Mouse (Mus musculus) MEL (cell line): ENCODE results near the gene Frmd4b. TPM values are rescaled to one million over a fixed set of nuclear protein-coding genes. Genes with fewer than 3 reads are reported as not detected.

Experiments
- DNase-seq: peaks from one replicate; pipeline ENCODE4 v3.0.0; 2011; ENCODE audit warnings: low read depth, low spot score
- H3K27ac ChIP-seq: 2 replicates; pipeline ENCODE4 v1.5.1; 2012; ENCODE audit warnings: low read depth, mild to moderate bottlenecking, control low read depth, low read length, moderate library complexity; ENCODE audit not compliant: control insufficient read depth
- H3K27me3 ChIP-seq, 2 experiments: fragments of 150-350 bp in 1 of 2; sonication (generic) in 1 of 2; 2 replicates each; pipeline ENCODE4 v1.6.1; 2012; ENCODE audit warnings: low read length in 2 of 2, mild to moderate bottlenecking in 2 of 2, improper control_type of control experiment in 1 of 2, moderate library complexity in 1 of 2; ENCODE audit not compliant: insufficient read depth in 2 of 2, control insufficient read depth in 1 of 2
- H3K36me3 ChIP-seq, 2 experiments: 2 replicates each; pipeline ENCODE4 v1.6.1; 2012 to 2014; ENCODE audit warnings: low read length in 2 of 2, improper control_type of control experiment in 1 of 2, inconsistent platforms in 1 of 2, mild to moderate bottlenecking in 1 of 2; ENCODE audit not compliant: insufficient read depth in 2 of 2, control insufficient read depth in 1 of 2
- H3K4me1 ChIP-seq, 2 experiments: fragments of 150-350 bp in 1 of 2; sonication (generic) in 1 of 2; 2 replicates each; pipeline ENCODE4 v1.6.1; 2012; ENCODE audit warnings: low read length in 2 of 2, improper control_type of control experiment in 1 of 2, mild to moderate bottlenecking in 1 of 2; ENCODE audit not compliant: insufficient read depth in 2 of 2, control insufficient read depth in 1 of 2
- H3K4me3 ChIP-seq, 2 experiments: fragments of 150-350 bp in 1 of 2; sonication (generic) in 1 of 2; 2 replicates each; pipeline ENCODE4 v1.5.1; 2012; ENCODE audit warnings: low read depth in 2 of 2, low read length in 2 of 2, mild to moderate bottlenecking in 2 of 2, moderate library complexity in 2 of 2, control low read depth in 1 of 2, improper control_type of control experiment in 1 of 2; ENCODE audit not compliant: control insufficient read depth in 1 of 2, insufficient read depth in 1 of 2
- H3K79me2 ChIP-seq: 2 replicates; pipeline ENCODE4 v1.6.1; 2012; ENCODE audit warnings: mild to moderate bottlenecking, low read length, moderate library complexity; ENCODE audit not compliant: control insufficient read depth, poor library complexity, insufficient read depth
- H3K9ac ChIP-seq: 2 replicates; pipeline ENCODE4 v1.6.1; 2012; ENCODE audit warnings: low read depth, mild to moderate bottlenecking, control low read depth, low read length, moderate library complexity; ENCODE audit not compliant: control insufficient read depth, poor library complexity, severe bottlenecking
- H3K9me3 ChIP-seq: fragments of 150-350 bp; sonication (generic); replicated peaks from 2 replicates; pipeline ENCODE4 v1.6.1; 2012; ENCODE audit warnings: mild to moderate bottlenecking, low read length, improper control_type of control experiment, moderate library complexity; ENCODE audit not compliant: insufficient read depth
- CHD1 ChIP-seq: IDR thresholded peaks from 2 replicates; pipeline ENCODE4 v1.6.1; 2012; ENCODE audit warnings: low read depth, mild to moderate bottlenecking, inconsistent platforms, low read length, improper control_type of control experiment
- CHD2 ChIP-seq: IDR thresholded peaks from 2 replicates; pipeline ENCODE4 v1.6.1; 2011; ENCODE audit warnings: low read length, improper control_type of control experiment
- CTCF ChIP-seq, 3 experiments: IDR thresholded peaks in 2 of 3; conservative IDR thresholded peaks in 1 of 3; 2 replicates each; pipeline ENCODE4 v1.5.1; 2011 to 2012; ENCODE audit warnings: low read length in 3 of 3, low read depth in 2 of 3, mild to moderate bottlenecking in 2 of 3, improper control_type of control experiment in 1 of 3, inconsistent platforms in 1 of 3, mixed read lengths in 1 of 3, moderate library complexity in 1 of 3; ENCODE audit not compliant: control insufficient read depth in 1 of 3, insufficient read depth in 1 of 3, poor library complexity in 1 of 3, severe bottlenecking in 1 of 3
- ELF1 ChIP-seq: IDR thresholded peaks from 2 replicates; pipeline ENCODE4 v1.6.1; 2014; ENCODE audit warnings: low read depth, mild to moderate bottlenecking, inconsistent platforms, low read length, improper control_type of control experiment, moderate library complexity
- EP300 ChIP-seq, 2 experiments: IDR thresholded peaks; 2 replicates each; pipeline ENCODE4 v1.6.1; 2011; ENCODE audit warnings: improper control_type of control experiment in 2 of 2, low read length in 2 of 2, low read depth in 1 of 2, mild to moderate bottlenecking in 1 of 2
- ETS1 ChIP-seq: IDR thresholded peaks from 2 replicates; pipeline ENCODE4 v1.6.1; 2012; ENCODE audit warnings: low read depth, mild to moderate bottlenecking, inconsistent platforms, low read length, improper control_type of control experiment, moderate library complexity
- GABPA ChIP-seq: IDR thresholded peaks from 2 replicates; pipeline ENCODE4 v1.6.1; 2012; ENCODE audit warnings: low read depth, mild to moderate bottlenecking, inconsistent platforms, low read length, improper control_type of control experiment, moderate library complexity
- JUND ChIP-seq: IDR thresholded peaks from 2 replicates; pipeline ENCODE4 v1.6.1; 2011; ENCODE audit warnings: low read depth, mild to moderate bottlenecking, improper control_type of control experiment, low read length
- KAT2A ChIP-seq: conservative IDR thresholded peaks from 2 replicates; pipeline ENCODE4 v1.6.1; 2012; ENCODE audit warnings: low read depth, low read length, improper control_type of control experiment, inconsistent platforms
- MAFK ChIP-seq: IDR thresholded peaks from 2 replicates; pipeline ENCODE4 v1.6.1; 2011; ENCODE audit warnings: low read depth, mild to moderate bottlenecking, low read length, improper control_type of control experiment, borderline replicate concordance
- MAX ChIP-seq: IDR thresholded peaks from 2 replicates; pipeline ENCODE4 v1.6.1; 2011; ENCODE audit warnings: low read length, improper control_type of control experiment
- MXI1 ChIP-seq: IDR thresholded peaks from 2 replicates; pipeline ENCODE4 v1.6.1; 2011; ENCODE audit warnings: mild to moderate bottlenecking, low read depth, low read length, improper control_type of control experiment
- MYB ChIP-seq: IDR thresholded peaks from 2 replicates; pipeline ENCODE4 v1.6.1; 2011; ENCODE audit warnings: mild to moderate bottlenecking, low read depth, low read length, improper control_type of control experiment
- NELFE ChIP-seq: IDR thresholded peaks from 2 replicates; pipeline ENCODE4 v1.6.1; 2011; ENCODE audit warnings: low read depth, low read length, improper control_type of control experiment
- NRF1 ChIP-seq: IDR thresholded peaks from 2 replicates; pipeline ENCODE4 v1.6.1; 2014; ENCODE audit warnings: low read depth, mild to moderate bottlenecking, inconsistent platforms, low read length, improper control_type of control experiment, moderate library complexity; ENCODE audit not compliant: poor library complexity, insufficient read depth, severe bottlenecking
- POLR2A ChIP-seq, 2 experiments: IDR thresholded peaks; 2 replicates each; pipeline ENCODE4 v1.6.1; 2011 to 2012; ENCODE audit warnings: low read length in 2 of 2, mild to moderate bottlenecking in 2 of 2, control low read depth in 1 of 2, improper control_type of control experiment in 1 of 2, low read depth in 1 of 2, moderate library complexity in 1 of 2; ENCODE audit not compliant: control insufficient read depth in 1 of 2, insufficient read depth in 1 of 2, poor library complexity in 1 of 2
- POLR2AphosphoS5 ChIP-seq: IDR thresholded peaks from 2 replicates; pipeline ENCODE4 v1.6.1; 2012; ENCODE audit warnings: low read depth, borderline replicate concordance, mild to moderate bottlenecking, inconsistent platforms, low read length, moderate library complexity, mixed read lengths
- RCOR1 ChIP-seq: IDR thresholded peaks from 2 replicates; pipeline ENCODE4 v1.6.1; 2012; ENCODE audit warnings: low read depth, mild to moderate bottlenecking, inconsistent platforms, low read length, improper control_type of control experiment
- SIN3A ChIP-seq: IDR thresholded peaks from 2 replicates; pipeline ENCODE4 v1.6.1; 2012; ENCODE audit warnings: low read length, improper control_type of control experiment, inconsistent platforms
- USF1 ChIP-seq: IDR thresholded peaks from 2 replicates; pipeline ENCODE4 v1.6.1; 2014; ENCODE audit warnings: low read depth, mild to moderate bottlenecking, inconsistent platforms, low read length, improper control_type of control experiment, moderate library complexity
- USF2 ChIP-seq, 2 experiments: IDR thresholded peaks; 2 replicates each; pipeline ENCODE4 v1.6.1; 2011 to 2012; ENCODE audit warnings: improper control_type of control experiment in 2 of 2, low read length in 2 of 2, borderline replicate concordance in 1 of 2, inconsistent platforms in 1 of 2, low read depth in 1 of 2, mild to moderate bottlenecking in 1 of 2; ENCODE audit not compliant: insufficient read depth in 1 of 2
- ZC3H11A ChIP-seq: IDR thresholded peaks from 2 replicates; pipeline ENCODE4 v1.6.1; 2012; ENCODE audit warnings: low read depth, mild to moderate bottlenecking, inconsistent platforms, low read length, improper control_type of control experiment
- ZKSCAN1 ChIP-seq: IDR thresholded peaks from 2 replicates; pipeline ENCODE4 v1.6.1; 2012; ENCODE audit warnings: low read depth, mild to moderate bottlenecking, inconsistent platforms, low read length, improper control_type of control experiment, moderate library complexity
- ZNF384 ChIP-seq: IDR thresholded peaks from 2 replicates; pipeline ENCODE4 v1.6.1; 2012; ENCODE audit warnings: low read depth, mild to moderate bottlenecking, inconsistent platforms, low read length, improper control_type of control experiment
- polyA plus RNA-seq, 2 experiments: library from polyadenylated mRNA; stranded (reverse) in 1 of 2; unstranded in 1 of 2; fragments of >175 nt in 1 of 2; fragments of >200 nt in 1 of 2; gene quantifications; 2 replicates each; pipeline versions ENCODE4 v1.2.1 to v1.2.4; 2012; ENCODE audit warnings: low replicate concordance in 2 of 2, low read depth in 1 of 2; ENCODE audit not compliant: insufficient read length in 2 of 2, insufficient read depth in 1 of 2, missing spikeins in 1 of 2
- total RNA-seq: library from RNA; depleted of rRNA; stranded (reverse); fragments of 300-350 nt; gene quantifications from 2 replicates; pipeline ENCODE4 v1.2.3, GENCODE M21; 2012

Frmd4b gene
- total and polyA plus RNA-seq, 3 experiments, result 0.18 TPM; not detected in 2

DNA sequence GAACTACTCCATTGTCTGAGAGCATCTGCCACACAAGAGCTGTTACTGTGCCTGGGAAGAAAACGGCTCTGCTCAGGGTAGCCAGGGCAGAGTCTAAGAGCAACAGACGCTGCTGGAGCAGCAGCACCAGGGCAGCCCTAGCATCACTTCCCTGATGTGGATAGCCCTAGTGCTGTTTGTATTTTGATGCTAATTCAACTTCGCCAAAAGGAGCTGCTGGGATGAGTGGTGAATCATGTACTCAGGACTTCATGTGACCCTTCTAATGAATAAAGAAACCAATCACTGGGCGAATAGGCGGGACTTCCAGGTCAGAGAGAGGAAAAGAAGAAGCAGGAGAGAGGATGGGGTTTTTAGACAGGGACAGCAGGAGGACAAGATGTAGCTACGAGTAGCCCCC lies 41.6 kb upstream of the Frmd4b start:
- no peak overlapping the region for H3K9ac ChIP-seq
- no peaks in the 10 kb centered on the region for H3K27me3 ChIP-seq
- DNase-seq, result no peak
- no peak overlapping the region for H3K27ac ChIP-seq
- H3K36me3 ChIP-seq, result no peaks in the 10 kb centered on the region
- H3K4me1 ChIP-seq, result no peaks in the 10 kb centered on the region
- H3K4me3 ChIP-seq, result no peak overlapping the region
- no peak for TF ChIP-seq MAX
- no peak for TF ChIP-seq GABPA
- no peak for TF ChIP-seq RCOR1
- no peak for TF ChIP-seq MAFK
- no peak for TF ChIP-seq POLR2AphosphoS5
- TF ChIP-seq MYB, result no peak
- no peak for TF ChIP-seq USF1
- TF ChIP-seq JUND, result no peak
- no peak for TF ChIP-seq ZC3H11A
- no peak for TF ChIP-seq CHD2
- no peak for TF ChIP-seq ZNF384
- no peak for TF ChIP-seq ELF1
- TF ChIP-seq CTCF (IDR thresholded peaks at IDR 0.05 in 2 of 3, conservative IDR thresholded peaks at IDR 0.05 in 1 of 3; ENCODE audit: control insufficient read depth in 1 of 3, insufficient read depth in 1 of 3, low read depth in 2 of 3, low read length in 3 of 3, poor library complexity in 1 of 3, severe bottlenecking in 1 of 3), result no peak
- no peak for TF ChIP-seq EP300 (IDR thresholded peaks at IDR 0.05; ENCODE audit: low read depth in 1 of 2, low read length in 2 of 2)
- no peak for TF ChIP-seq ETS1
- no peak for TF ChIP-seq NRF1
- no peak for TF ChIP-seq NELFE
- no peaks in the 10 kb centered on the region for H3K9me3 ChIP-seq
- H3K79me2 ChIP-seq, result no peaks in the 10 kb centered on the region

GRCm38 (mm10) chr6:97655986-97656385 lies 38.6 kb upstream of the Frmd4b start:
- Histone ChIP-seq H3K9ac (no peak overlapping the region), H3K9me3 (no peaks in the 10 kb centered on the region), H3K4me1 (no peaks in the 10 kb centered on the region), H3K27me3 (no peaks in the 10 kb centered on the region), H3K27ac (no peak overlapping the region), H3K79me2 (no peaks in the 10 kb centered on the region), H3K36me3 (no peaks in the 10 kb centered on the region), H3K4me3 (no peak overlapping the region)
- TF ChIP-seq ZKSCAN1 (no peak), SIN3A (no peak), KAT2A (no peak), USF2 (IDR thresholded peaks at IDR 0.05; ENCODE audit: borderline replicate concordance in 1 of 2, insufficient read depth in 1 of 2, low read depth in 1 of 2, low read length in 2 of 2) (no peak), POLR2A (IDR thresholded peaks at IDR 0.05; ENCODE audit: control insufficient read depth in 1 of 2, insufficient read depth in 1 of 2, low read depth in 1 of 2, low read length in 2 of 2, poor library complexity in 1 of 2) (no peak), EP300 (IDR thresholded peaks at IDR 0.05; ENCODE audit: low read depth in 1 of 2, low read length in 2 of 2) (no peak), ETS1 (no peak), CHD1 (no peak), MAFK (no peak), MXI1 (no peak), ZC3H11A (no peak), CHD2 (no peak), NELFE (no peak), USF1 (no peak)
- no peak for DNase-seq
